8 mouse cellular contexts compared by ENCODE assay signal in the genomic region with DNA sequence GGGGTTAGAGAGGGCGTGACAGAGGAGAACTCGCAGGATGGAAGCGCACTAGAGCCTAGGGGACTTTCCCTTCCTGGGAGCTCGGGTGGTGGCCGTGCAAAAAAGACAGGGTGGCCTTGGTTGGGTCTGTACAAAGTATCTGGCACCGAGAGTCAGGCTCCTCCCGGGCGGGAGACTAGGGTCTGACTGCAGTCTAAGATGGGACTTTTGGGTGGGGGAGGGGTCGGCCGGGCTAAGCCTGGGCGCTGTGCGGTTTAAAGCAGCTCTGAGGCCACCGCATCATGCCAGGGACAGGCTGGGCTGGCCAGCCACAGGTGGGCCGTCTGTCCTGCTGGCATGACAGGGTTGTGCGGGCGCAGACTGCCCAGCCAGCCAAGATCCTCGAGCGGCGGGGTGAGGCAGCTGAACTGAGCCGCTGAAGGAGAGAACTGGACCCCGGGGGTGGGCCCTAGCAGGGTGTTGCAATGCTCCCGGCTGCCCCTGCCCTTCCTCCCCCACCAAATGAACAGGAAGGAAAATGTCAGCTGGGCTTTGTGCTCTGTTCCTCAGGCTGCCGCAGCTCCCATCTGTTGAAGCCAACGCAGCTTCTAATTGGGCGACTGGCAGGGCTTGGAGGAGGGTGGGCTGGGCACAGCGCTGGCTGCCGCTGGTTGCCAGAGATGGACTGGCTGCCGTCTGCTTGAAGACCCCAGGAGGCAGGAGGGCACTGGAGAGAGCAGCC. TPM values are rescaled to one million over a fixed set of nuclear protein-coding genes. Genes with fewer than 3 reads are reported as not detected.
DNase-seq lines count a peak whose midpoint lies in the region; ATAC-seq lines count a peak whose summit lies in the region.

No protein-coding gene starts in this region.

- H3K9ac ChIP-seq in kidney, embryonic 15.5 days = peak overlapping the region; percentile 49
- H3K9ac ChIP-seq in intestine, embryonic 14.5 days (ENCODE audit: low read length) = peak overlapping the region; percentile 34
- no peak overlapping the region for H3K9ac ChIP-seq in liver, embryonic 16.5 days (ENCODE audit: low read depth, low read length)

- under 1% methylated on average over 28 of the region's 28 CpGs for WGBS in kidney, embryonic 15.5 days
- 1% methylated on average over 28 of the region's 28 CpGs for WGBS in intestine, embryonic 14.5 days
- WGBS in liver, embryonic 16.5 days (ENCODE audit: insufficient replicate concordance) = under 1% methylated on average over 28 of the region's 28 CpGs

- peak overlapping the region; percentile 98 for H3K4me2 ChIP-seq in kidney, embryonic 15.5 days
- peak overlapping the region; percentile 75 for H3K4me2 ChIP-seq in intestine, embryonic 14.5 days (ENCODE audit: low read length)
- H3K4me2 ChIP-seq in liver, embryonic 16.5 days (ENCODE audit: low read depth, low read length) = peak overlapping the region; percentile 59

- peaks cover 20% of the 10 kb centered on the region for H3K4me1 ChIP-seq in kidney, embryonic 15.5 days
- peaks cover 12% of the 10 kb centered on the region; the same call in 1 of the 2 replicates for H3K4me1 ChIP-seq in intestine, embryonic 14.5 days (replicated peaks; ENCODE audit: control insufficient read depth, insufficient read depth, low read length)
- no peaks in the 10 kb centered on the region; the same call in 1 of the 2 replicates for H3K4me1 ChIP-seq in liver, embryonic 16.5 days (ENCODE audit: control insufficient read depth, low read depth, low read length)

- H3K4me3 ChIP-seq in kidney, embryonic 15.5 days (replicated peaks) = peak overlapping the region; percentile 65
- peak overlapping the region; percentile 51 for H3K4me3 ChIP-seq in intestine, embryonic 14.5 days (ENCODE audit: low read depth, low read length)
- H3K4me3 ChIP-seq in liver, embryonic 16.5 days (ENCODE audit: low read depth, low read length) = peak overlapping the region; percentile 31; the same call in 1 of the 2 replicates

- no peaks in the 10 kb centered on the region for H3K36me3 ChIP-seq in kidney, embryonic 15.5 days
- no peaks in the 10 kb centered on the region for H3K36me3 ChIP-seq in intestine, embryonic 14.5 days (ENCODE audit: control insufficient read depth, insufficient read depth, low read length)
- H3K36me3 ChIP-seq in liver, embryonic 16.5 days (ENCODE audit: control insufficient read depth, insufficient read depth) = no peaks in the 10 kb centered on the region

- H3K9me3 ChIP-seq in kidney, embryonic 15.5 days (replicated peaks) = no peaks in the 10 kb centered on the region
- H3K9me3 ChIP-seq in intestine, embryonic 14.5 days (ENCODE audit: control insufficient read depth, low read length) = no peaks in the 10 kb centered on the region
- no peaks in the 10 kb centered on the region for H3K9me3 ChIP-seq in liver, embryonic 16.5 days (replicated peaks; ENCODE audit: control insufficient read depth, low read length)

- peaks cover 83% of the 10 kb centered on the region for H3K27me3 ChIP-seq in kidney, embryonic 15.5 days
- peaks cover 62% of the 10 kb centered on the region for H3K27me3 ChIP-seq in intestine, embryonic 14.5 days (replicated peaks; ENCODE audit: control insufficient read depth, insufficient read depth, low read length)
- peaks cover 51% of the 10 kb centered on the region for H3K27me3 ChIP-seq in liver, embryonic 16.5 days (ENCODE audit: control insufficient read depth, insufficient read depth, low read depth, low read length)

- peak; percentile 61 for ATAC-seq in kidney, embryonic 15.5 days (replicated peaks; ENCODE audit: low FRiP score)
- ATAC-seq in intestine, embryonic 14.5 days (replicated peaks; ENCODE audit: low FRiP score, low TSS enrichment, low read depth) = peak; percentile 47
- no peak for ATAC-seq in liver, embryonic 16.5 days (ENCODE audit: low read depth)

- H3K27ac ChIP-seq in kidney, embryonic 15.5 days = no peak overlapping the region
- H3K27ac ChIP-seq in intestine, embryonic 14.5 days (ENCODE audit: low read depth) = no peak overlapping the region
- H3K27ac ChIP-seq in liver, embryonic 16.5 days (ENCODE audit: low read length) = no peak overlapping the region

- no peak for DNase-seq in kidney, adult 11 months
- DNase-seq in cerebellum, postnatal 14 days = peak; percentile 79 to 82
- peak; percentile 63 to 66 for DNase-seq in frontal cortex, postnatal 14 days (ENCODE audit: low spot score in 2 of 2)
- peak; percentile 68 for DNase-seq in intestine, embryonic 14.5 days (ENCODE audit: low spot score)
- peak; percentile 74 for DNase-seq in right cerebral cortex, postnatal 25 days
- DNase-seq in thymus, postnatal 10 days (ENCODE audit: low spot score in 2 of 2) = no peak

RNA-seq across cellular contexts. Expression of gene Lrrn2, which starts 1.1 kb away (rescaled TPM):
- polyA plus RNA-seq in kidney, embryonic 15.5 days (2015; fragmentation: Nextera tagmentation; extraction: Ambion mirVana) = 4.2 and 6.9 TPM in 2 replicates
- 4.4 and 4.9 TPM in 2 replicates for polyA plus RNA-seq in intestine, embryonic 14.5 days (2014; fragmentation: Nextera tagmentation; extraction: Ambion mirVana)
- 0.05 and 0.13 TPM in 2 replicates for polyA plus RNA-seq in liver, embryonic 16.5 days (2015; fragmentation: Nextera tagmentation; extraction: Ambion mirVana)

Comparison
In these comparisons a context has a peak if more than half of its experiments do, and no peak if none do; other contexts are left out.
1. DNase-seq: peak in cerebellum, postnatal 14 days (2 of 2), frontal cortex, postnatal 14 days (2 of 2), intestine, embryonic 14.5 days (single experiment) and right cerebral cortex, postnatal 25 days (single experiment); none in kidney, adult 11 months (single experiment) and thymus, postnatal 10 days (0 of 2).
2. Peak in every context shown above with its lines, with median percentiles within 50 percentile points of each other: H3K4me2 ChIP-seq and H3K4me3 ChIP-seq.